21 mouse cellular contexts compared by ENCODE assay signal in the genomic region with DNA sequence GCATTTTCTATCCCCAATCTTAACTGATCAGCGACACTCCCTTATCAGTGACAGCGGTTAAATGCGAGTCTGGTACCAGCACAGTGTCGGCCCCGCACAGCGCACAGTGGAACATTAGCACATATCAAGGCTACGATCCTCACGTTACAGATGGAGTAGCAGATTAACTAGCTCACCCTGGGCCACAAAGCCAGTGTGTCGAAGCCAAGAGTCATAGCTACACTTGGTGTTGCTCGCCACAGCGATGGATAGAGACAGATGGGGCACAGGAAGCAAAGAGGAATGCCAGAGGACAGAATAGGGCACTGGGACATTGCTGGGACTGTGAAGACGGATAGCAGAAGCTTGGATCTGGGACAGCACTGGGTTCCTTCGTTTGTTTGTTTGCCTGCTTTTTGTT. TPM values are rescaled to one million over a fixed set of nuclear protein-coding genes. Genes with fewer than 3 reads are reported as not detected.
DNase-seq lines count a peak whose midpoint lies in the region; ATAC-seq lines count a peak whose summit lies in the region.
"Had no signal": no experiment of that assay in that cellular context is flagged by ENCODE, and none has a peak within 500 bp of the region (broad histone marks: within the 10 kb centered on the region; RNA-seq: fewer than 3 reads in every experiment).

No protein-coding gene starts in this region.

- no peak overlapping the region for H3K9ac ChIP-seq in forebrain, embryonic 15.5 days (replicated peaks)
- H3K9ac ChIP-seq: limb, embryonic 15.5 days; liver, postnatal 0 days; midbrain, embryonic 12.5 days; neural tube, embryonic 13.5 days had no signal

- no peaks in the 10 kb centered on the region for H3K9me3 ChIP-seq in forebrain, embryonic 15.5 days
- H3K9me3 ChIP-seq: hindbrain, embryonic 10.5 days; limb, embryonic 15.5 days; midbrain, embryonic 12.5 days; neural tube, embryonic 13.5 days had no signal

- no peak overlapping the region for H3K27ac ChIP-seq in forebrain, embryonic 15.5 days (replicated peaks)
- H3K27ac ChIP-seq: heart, adult 2 months; hindbrain, embryonic 10.5 days; layer of hippocampus, adult 2 months; limb, embryonic 15.5 days; midbrain, embryonic 12.5 days; neural tube, embryonic 13.5 days had no signal

- no peaks in the 10 kb centered on the region for H3K4me1 ChIP-seq in forebrain, embryonic 15.5 days
- H3K4me1 ChIP-seq: midbrain, embryonic 12.5 days; neural tube, embryonic 13.5 days had no signal

- 79% methylated on average over 13 of the region's 13 CpGs for WGBS in forebrain, embryonic 15.5 days

- no peak overlapping the region for H3K4me3 ChIP-seq in forebrain, embryonic 15.5 days
- H3K4me3 ChIP-seq: heart, adult 2 months; hindbrain, embryonic 10.5 days; layer of hippocampus, adult 2 months; limb, embryonic 15.5 days; midbrain, embryonic 12.5 days; neural tube, embryonic 13.5 days had no signal

- intact Hi-C loops in left cerebral cortex, postnatal 4 days (cut with DNase I), result no loop called here

- no peak overlapping the region for H3K4me2 ChIP-seq in forebrain, embryonic 15.5 days (replicated peaks)
- H3K4me2 ChIP-seq: limb, embryonic 15.5 days; midbrain, embryonic 12.5 days; neural tube, embryonic 13.5 days had no signal

- no peak for ATAC-seq in forebrain, embryonic 15.5 days (replicated peaks)

- no peaks in the 10 kb centered on the region for H3K27me3 ChIP-seq in forebrain, embryonic 15.5 days
- H3K27me3 ChIP-seq: CH12.LX; limb, embryonic 15.5 days; midbrain, embryonic 12.5 days; neural tube, embryonic 13.5 days had no signal

- no peaks in the 10 kb centered on the region for H3K36me3 ChIP-seq in forebrain, embryonic 15.5 days
- H3K36me3 ChIP-seq: hindbrain, embryonic 10.5 days; limb, embryonic 15.5 days; midbrain, embryonic 12.5 days; neural tube, embryonic 13.5 days had no signal

- DNase-seq in left cerebral cortex, postnatal 4 days, result peak; percentile 37
- DNase-seq in left cerebral cortex, adult 9 months (ENCODE audit: low spot score in 2 of 2), result no peak
- DNase-seq in brain, adult 2 months (ENCODE audit: low read depth, low spot score), result peak; percentile 96
- DNase-seq in cerebellum, adult 11-12 months, result peak; percentile 90
- DNase-seq in cerebellum, postnatal 14 days, result peak; percentile 75 to 78
- DNase-seq in thymus, postnatal 0 days (ENCODE audit: low spot score), result no peak
- DNase-seq: adrenal gland, postnatal 25 days; gastrocnemius, postnatal 25 days; heart, adult 2 months; kidney, adult 2 months; kidney, postnatal 14 days; layer of hippocampus, postnatal 36 days; liver, postnatal 0 days; thymus, postnatal 4 days had no signal

RNA-seq across cellular contexts. Expression of gene Isca2, which starts 34.3 kb away (rescaled TPM):
- 10 to 100 TPM; 40.8 to 43.3 TPM for total RNA-seq in left cerebral cortex, postnatal 4 days (2021)
- polyA plus RNA-seq in thymus, postnatal 0 days (2015; fragmentation: Nextera tagmentation; extraction: Ambion mirVana), result 156 TPM in 2 replicates
- polyA plus RNA-seq in forebrain, embryonic 15.5 days (2015; fragmentation: Nextera tagmentation; extraction: Ambion mirVana), result 125 and 144 TPM in 2 replicates

RNA-seq across cellular contexts. Expression of gene Npc2, which starts 34.4 kb away (rescaled TPM):
- total RNA-seq in left cerebral cortex, postnatal 4 days (2021), result 10 to 100 TPM; 35.4 to 35.7 TPM
- polyA plus RNA-seq in thymus, postnatal 0 days (2015; fragmentation: Nextera tagmentation; extraction: Ambion mirVana), result 89.7 and 93.1 TPM in 2 replicates
- 80.7 and 87.5 TPM in 2 replicates for polyA plus RNA-seq in forebrain, embryonic 15.5 days (2015; fragmentation: Nextera tagmentation; extraction: Ambion mirVana)

Comparison
In these comparisons a context has a peak if more than half of its experiments do, and no peak if none do; other contexts are left out.
1. DNase-seq: peak in left cerebral cortex, postnatal 4 days (single experiment), brain, adult 2 months (single experiment), cerebellum, adult 11-12 months (single experiment) and cerebellum, postnatal 14 days (2 of 2); none in left cerebral cortex, adult 9 months (0 of 2) and thymus, postnatal 0 days (single experiment).